Mouse (Mus musculus) heart, postnatal 25 days (tissue): ENCODE data around the gene Adgrl4. TPM values are rescaled to one million over a fixed set of nuclear protein-coding genes. Genes with fewer than 3 reads are reported as not detected.

Experiments
- DNase-seq: peaks from one replicate; pipeline ENCODE4 v3.0.0; 2022; ENCODE audit warnings: low spot score
- intact Hi-C: fragments of 180-260 bp; cut with DNase I; formaldehyde crosslinking; loops from one replicate; pipeline ENCODE4 v1.15.1; 2025
- total RNA-seq, 2 experiments: library from RNA; stranded (reverse); gene quantifications; 2 replicates each; pipeline ENCODE4 v1.2.3; 2021

Adgrl4 gene
- total RNA-seq, 2 experiments from 2014 or later = 74.5 to 88.8 TPM

GRCm38 (mm10) chr3:151459430-151460190, 21.9 kb downstream of the Adgrl4 start:
- no peak for DNase-seq
- intact Hi-C loops = no loop called here

DNA sequence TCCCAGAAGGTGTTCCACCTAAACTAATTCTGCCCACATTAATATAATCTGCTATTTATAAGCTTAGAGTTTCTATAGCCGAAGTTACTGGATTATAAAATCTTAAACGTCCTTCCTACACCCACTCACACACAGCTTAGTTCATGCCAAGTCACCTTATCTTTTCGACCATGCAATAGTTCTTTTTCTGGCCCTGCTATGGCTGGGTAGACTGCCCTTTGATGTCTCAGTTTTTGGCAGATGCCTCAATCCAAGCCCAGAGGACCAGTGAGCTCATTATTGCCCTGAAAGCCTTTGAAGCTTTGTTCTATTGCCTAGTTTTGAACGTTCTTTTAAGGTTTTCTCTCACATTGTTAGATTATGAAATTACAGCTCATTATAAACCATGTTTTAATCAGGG, 27.5 kb downstream of the Adgrl4 start:
- DNase-seq = no peak
- intact Hi-C loops = no loop called here

- DNase-seq = no peak
- intact Hi-C loops = no loop called here
These were observed 51.2 kb downstream of the Adgrl4 start for GRCm38 (mm10) chr3:151488853-151489252.

GRCm38 (mm10) chr3:151505606-151506005, 67.9 kb downstream of the Adgrl4 start:
- intact Hi-C loops = no loop called here
- no peak for DNase-seq

GRCm38 (mm10) chr3:151511184-151511583, 73.5 kb downstream of the Adgrl4 start:
- intact Hi-C loops = no loop called here
- DNase-seq = no peak

DNA sequence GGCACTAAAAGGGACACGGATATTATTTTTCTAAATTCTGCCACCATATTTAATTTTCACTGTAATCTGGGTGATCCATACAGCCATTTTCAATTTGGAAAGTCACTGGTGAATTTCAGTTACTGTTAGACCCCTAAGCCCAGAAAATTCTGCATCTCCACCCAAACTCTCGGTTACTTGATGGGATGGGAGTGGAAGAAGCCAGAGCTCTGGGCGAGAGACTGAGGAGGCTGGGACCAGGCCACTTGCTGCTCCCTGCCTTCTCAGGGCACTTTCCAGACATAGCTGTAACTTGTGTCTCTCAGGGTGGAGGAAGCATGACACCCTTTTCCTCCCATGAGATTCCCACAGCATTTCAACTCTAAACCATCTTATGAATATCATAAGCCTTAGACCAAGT, 109.5 kb downstream of the Adgrl4 start:
- intact Hi-C loops = no loop called here
- DNase-seq = no peak

DNA sequence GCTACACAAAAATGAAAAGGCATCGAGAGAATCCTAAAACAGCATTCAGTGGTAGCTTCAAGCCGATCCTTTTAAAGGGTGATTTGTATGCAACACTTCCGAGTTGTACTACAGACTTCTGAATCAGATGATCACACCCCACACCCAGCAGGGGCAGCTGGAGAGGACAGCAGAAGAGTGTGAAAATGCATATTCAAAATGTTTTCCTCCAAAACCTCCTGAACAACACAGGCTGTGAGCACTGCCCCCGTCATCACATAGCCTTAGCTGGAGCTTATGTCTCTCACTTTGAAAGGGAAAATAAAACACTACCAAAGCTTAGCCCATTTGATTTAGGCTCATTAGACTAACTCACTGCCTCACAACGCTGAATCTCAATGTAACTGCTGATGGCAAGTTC, 113.3 kb downstream of the Adgrl4 start:
- no peak for DNase-seq
- intact Hi-C loops = no loop called here

DNA sequence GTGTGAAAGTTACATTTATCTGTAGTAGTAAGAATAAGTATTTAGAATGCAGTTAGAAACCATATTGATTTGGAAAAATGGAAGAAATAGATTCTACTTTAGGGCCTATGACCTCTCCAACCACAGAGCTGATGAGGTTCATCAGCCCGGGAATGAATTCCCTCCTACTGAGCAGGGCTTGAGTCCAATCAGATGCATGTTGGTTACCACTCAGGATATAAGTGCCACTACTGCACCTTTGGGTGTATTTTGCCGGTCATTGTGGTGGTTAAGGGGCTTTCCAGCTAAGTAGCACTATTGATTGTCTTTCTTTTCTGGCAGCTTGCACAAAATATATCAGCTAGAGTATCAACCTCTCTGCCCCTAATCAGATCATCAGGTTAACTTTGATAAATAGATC, 118.9 kb downstream of the Adgrl4 start:
- intact Hi-C loops = no loop called here
- no peak for DNase-seq

- no peak for DNase-seq
- intact Hi-C loops = no loop called here
These were observed 119.4 kb downstream of the Adgrl4 start for GRCm38 (mm10) chr3:151557125-151557524.

GRCm38 (mm10) chr3:151557607-151558006, 119.9 kb downstream of the Adgrl4 start:
- intact Hi-C loops = no loop called here
- no peak for DNase-seq

DNA sequence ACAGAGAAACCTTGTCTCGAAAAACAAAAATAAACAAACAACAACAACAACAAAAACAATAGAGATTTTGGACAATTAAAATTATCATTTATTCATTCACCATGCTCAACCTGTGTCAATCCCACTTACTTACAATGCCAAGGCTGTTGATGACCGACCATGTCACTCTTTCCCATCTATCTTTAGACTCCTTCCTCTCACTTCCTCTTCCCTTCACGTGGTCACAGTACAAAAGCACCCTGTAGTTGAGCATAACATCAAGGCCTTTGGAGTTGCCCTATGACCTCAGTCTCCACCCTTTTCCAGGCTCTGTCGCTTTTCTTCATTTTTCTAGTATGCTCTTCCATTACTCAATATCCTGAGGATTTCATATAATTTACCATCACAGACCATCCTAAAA, 120.7 kb downstream of the Adgrl4 start:
- no peak for DNase-seq
- intact Hi-C loops = no loop called here

- intact Hi-C loops = loop anchor here (10.0 kb wide), 1 partner anchor 1181 kb away; no protein-coding TSS in a partner anchor
- DNase-seq = no peak
These were observed 128.3 kb downstream of the Adgrl4 start for GRCm38 (mm10) chr3:151565664-151566621.

GRCm38 (mm10) chr3:151566629-151567028, 128.9 kb downstream of the Adgrl4 start:
- intact Hi-C loops = loop anchor here (10.0 kb wide), 1 partner anchor 1182 kb away; no protein-coding TSS in a partner anchor
- DNase-seq = no peak

GRCm38 (mm10) chr3:151567541-151567940, 129.9 kb downstream of the Adgrl4 start:
- intact Hi-C loops = loop anchor here (10.0 kb wide), 1 partner anchor 1183 kb away; no protein-coding TSS in a partner anchor

GRCm38 (mm10) chr3:151572089-151572488, 134.4 kb downstream of the Adgrl4 start:
- DNase-seq = no peak
- intact Hi-C loops = no loop called here

More at GRCm38 (mm10) chr3:151567541-151567940, 129.9 kb downstream of the Adgrl4 start:
- no peak for DNase-seq

DNA sequence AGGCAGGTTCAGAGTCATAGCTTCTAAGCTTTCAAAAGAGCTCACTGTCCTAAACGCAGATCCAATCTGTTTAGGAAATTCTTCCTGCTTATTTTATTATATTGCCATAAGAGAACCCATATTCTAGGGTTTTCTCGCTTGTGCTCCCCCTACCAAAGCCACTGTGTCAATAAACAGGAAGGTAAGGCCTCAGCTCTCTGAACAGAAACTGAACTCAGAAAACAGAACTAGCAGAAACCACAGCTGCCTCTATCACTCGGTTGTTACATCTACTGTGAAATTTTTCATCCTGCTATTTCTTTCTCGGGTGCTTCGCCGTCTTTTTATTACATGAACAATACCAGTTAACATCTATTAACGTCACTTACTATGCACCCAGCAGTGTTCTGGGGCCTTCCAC, 137.6 kb downstream of the Adgrl4 start:
- intact Hi-C loops = no loop called here
- no peak for DNase-seq

DNA sequence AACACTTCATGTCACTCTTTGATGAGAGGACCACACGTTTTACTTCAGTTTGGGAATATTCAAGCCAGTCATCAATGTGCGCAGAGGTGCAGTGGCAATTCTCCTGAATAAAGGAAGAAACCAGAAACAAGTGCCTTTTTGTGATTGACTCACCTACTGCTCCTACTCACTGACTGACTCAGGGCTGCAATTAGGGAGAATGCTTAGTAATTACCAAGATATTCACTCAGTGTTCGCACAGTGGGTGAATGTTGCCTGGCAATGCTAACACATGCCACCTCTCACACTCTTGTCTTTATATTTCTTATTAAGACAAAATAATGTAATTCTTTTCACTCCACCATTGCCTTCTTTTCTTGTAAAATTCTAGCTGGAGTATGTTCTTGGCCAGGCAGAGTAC, 138.5 kb downstream of the Adgrl4 start:
- intact Hi-C loops = no loop called here
- no peak for DNase-seq

GRCm38 (mm10) chr3:151591904-151592303, 154.2 kb downstream of the Adgrl4 start:
- intact Hi-C loops = no loop called here

More at GRCm38 (mm10) chr3:151591904-151592303, 154.2 kb downstream of the Adgrl4 start:
- DNase-seq = no peak
